Mouse (Mus musculus) intestine, embryonic 14.5 days (tissue): ENCODE measurements around the gene Spint4. TPM values are rescaled to one million over a fixed set of nuclear protein-coding genes. Genes with fewer than 3 reads are reported as not detected.

ENCODE experiments used
- polyA plus RNA-seq: library from polyadenylated mRNA; unstranded; fragments of >200 nt; fragmentation: Nextera tagmentation; extraction: Ambion mirVana; gene quantifications from 2 replicates; pipeline ENCODE4 v1.2.1, GENCODE M21; 2014

Gene Spint4
- polyA plus RNA-seq, 1 experiment from 2014 or later = not detected

Other genes with a start within 250 kb of the Spint4 start
- gene Sys1, start 241.5 kb upstream of the Spint4 start, polyA plus RNA-seq = 65.2 and 67.2 TPM in 2 replicates
- gene Gm20458, start 237.5 kb upstream of the Spint4 start, polyA plus RNA-seq = 11.6 and 17.4 TPM in 2 replicates
- not detected in 2 replicates for gene Trp53tg5, start 224.8 kb upstream of the Spint4 start, polyA plus RNA-seq
- gene Dbndd2, start 212.4 kb upstream of the Spint4 start, polyA plus RNA-seq = 9.4 and 12.5 TPM in 2 replicates
- 72.4 and 79.7 TPM in 2 replicates for gene Pigt, start 201.0 kb upstream of the Spint4 start, polyA plus RNA-seq
- 79.5 and 85.7 TPM in 2 replicates for gene Wfdc2, start 136.1 kb upstream of the Spint4 start, polyA plus RNA-seq
- not detected in 2 replicates for gene Spint3, start 125.0 kb upstream of the Spint4 start, polyA plus RNA-seq
- gene Wfdc6a, start 113.1 kb upstream of the Spint4 start, polyA plus RNA-seq = 1.5 and 3.2 TPM in 2 replicates
- gene Eppin, start 104.9 kb upstream of the Spint4 start, polyA plus RNA-seq = not detected in 2 replicates
- gene Wfdc6b, start 85.0 kb upstream of the Spint4 start, polyA plus RNA-seq = not detected in 2 replicates
- not detected in 2 replicates for gene Wfdc8, start 84.9 kb upstream of the Spint4 start, polyA plus RNA-seq
- gene Wfdc16, start 59.7 kb upstream of the Spint4 start, polyA plus RNA-seq = not detected in 2 replicates
- 1.2 TPM in 1 of 2 replicates, not detected in the other for gene Wfdc10, start 42.5 kb upstream of the Spint4 start, polyA plus RNA-seq
- not detected in 2 replicates for gene Wfdc9, start 41.9 kb upstream of the Spint4 start, polyA plus RNA-seq
- gene Wfdc11, start 24.4 kb upstream of the Spint4 start, polyA plus RNA-seq = not detected in 2 replicates
- gene Wfdc13, start 13.4 kb upstream of the Spint4 start, polyA plus RNA-seq = 0.28 TPM in 2 replicates
- gene Spint5, start 16.8 kb downstream of the Spint4 start, polyA plus RNA-seq = not detected in 2 replicates
- 2.0 and 2.6 TPM in 2 replicates for gene Wfdc3, start 47.4 kb downstream of the Spint4 start, polyA plus RNA-seq
- 66.4 and 67.0 TPM in 2 replicates for gene Dnttip1, start 47.5 kb downstream of the Spint4 start, polyA plus RNA-seq
- 462 and 476 TPM in 2 replicates for gene Ube2c, start 71.4 kb downstream of the Spint4 start, polyA plus RNA-seq
- gene Tnnc2, start 81.5 kb downstream of the Spint4 start, polyA plus RNA-seq = 0.69 and 1.3 TPM in 2 replicates
- gene Snx21, start 87.3 kb downstream of the Spint4 start, polyA plus RNA-seq = 20.5 and 21.3 TPM in 2 replicates
- gene Acot8, start 106.4 kb downstream of the Spint4 start, polyA plus RNA-seq = 19.2 and 19.6 TPM in 2 replicates
- 8.9 and 11.4 TPM in 2 replicates for gene Zswim3, start 106.6 kb downstream of the Spint4 start, polyA plus RNA-seq
- 16.5 and 17.4 TPM in 2 replicates for gene Zswim1, start 124.2 kb downstream of the Spint4 start, polyA plus RNA-seq
- gene Spata25, start 130.0 kb downstream of the Spint4 start, polyA plus RNA-seq = not detected in 2 replicates
- 155 and 168 TPM in 2 replicates for gene Ctsa, start 134.4 kb downstream of the Spint4 start, polyA plus RNA-seq
- 6.7 and 7.7 TPM in 2 replicates for gene Neurl2, start 135.0 kb downstream of the Spint4 start, polyA plus RNA-seq
- 25.7 and 28.1 TPM in 2 replicates for gene Pltp, start 159.2 kb downstream of the Spint4 start, polyA plus RNA-seq
- 76.0 and 85.5 TPM in 2 replicates for gene Pcif1, start 180.8 kb downstream of the Spint4 start, polyA plus RNA-seq
- 12.7 and 14.3 TPM in 2 replicates for gene Zfp335, start 213.3 kb downstream of the Spint4 start, polyA plus RNA-seq
- gene Mmp9, start 242.3 kb downstream of the Spint4 start, polyA plus RNA-seq = 2.4 and 3.3 TPM in 2 replicates